Mouse (Mus musculus) kidney, adult 2 months (tissue): Measurements from ENCODE around the gene Camk2d.

ENCODE experiments used
- CTCF ChIP-seq: fragments of 200-500 bp; conservative IDR thresholded peaks from 2 replicates; pipeline ENCODE4 v1.5.1; 2011; ENCODE audit warnings: low read depth, mild to moderate bottlenecking, control low read depth, low read length, moderate library complexity, mixed read lengths; ENCODE audit not compliant: insufficient read depth, insufficient read length
- POLR2A ChIP-seq: fragments of 200-500 bp; IDR thresholded peaks from one replicate; pipeline ENCODE4 v1.6.1; 2011; ENCODE audit warnings: low read depth, low read length, control low read depth

GRCm38 (mm10) chr3:126665866-126666265 lies 69.8 kb downstream of the Camk2d start:
- TF ChIP-seq CTCF (no peak), POLR2A (no peak)
